Mouse (Mus musculus) lung, postnatal 25 days (tissue): ENCODE results near the gene Lpp.

Experiments used
- DNase-seq: peaks from one replicate; pipeline ENCODE4 v3.0.0; 2022; ENCODE audit warnings: low spot score

The Lpp gene

DNA sequence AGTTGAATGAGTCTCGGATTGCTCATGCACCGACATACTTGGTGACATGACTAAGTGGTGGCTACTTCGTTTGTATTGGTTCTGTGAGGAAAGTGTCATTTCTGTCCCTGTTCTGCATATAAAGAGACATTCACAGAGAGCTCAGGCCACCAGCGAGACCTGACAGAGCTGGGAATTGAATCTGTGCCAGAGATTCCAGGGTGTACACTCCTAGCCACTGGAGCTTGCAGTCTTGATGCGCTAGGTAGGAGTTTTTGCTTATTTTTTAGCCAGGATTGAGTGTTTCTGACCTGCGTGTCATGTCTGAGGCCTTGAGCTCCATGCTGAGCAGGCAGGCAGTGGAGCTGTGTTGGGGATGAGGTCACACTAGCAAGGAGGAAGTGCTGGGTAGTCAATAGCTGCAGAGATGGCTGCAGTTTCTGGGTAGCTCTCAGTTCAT is 41.8 kb downstream of the Lpp start:
- DNase-seq, result no peak

DNA sequence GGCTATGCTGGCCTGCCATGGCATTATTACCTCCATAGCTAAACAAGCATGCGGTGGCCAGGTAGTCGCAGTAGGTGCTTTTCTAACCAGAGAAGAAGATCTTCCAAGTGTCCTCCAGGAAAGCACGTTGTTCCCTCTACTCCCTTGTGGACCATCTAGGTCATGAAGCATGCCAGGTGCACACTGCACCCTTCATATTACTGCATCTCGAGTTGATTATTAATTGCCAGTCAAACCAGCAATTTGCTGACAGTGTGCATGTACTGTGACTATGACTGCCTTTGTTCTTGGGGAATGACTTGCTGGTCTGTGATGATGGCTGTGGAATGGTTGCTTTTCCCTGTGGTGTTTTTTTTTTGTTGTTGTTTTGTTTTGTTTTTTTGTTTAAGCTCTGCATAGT is 45.1 kb downstream of the Lpp start:
- DNase-seq, result no peak

DNA sequence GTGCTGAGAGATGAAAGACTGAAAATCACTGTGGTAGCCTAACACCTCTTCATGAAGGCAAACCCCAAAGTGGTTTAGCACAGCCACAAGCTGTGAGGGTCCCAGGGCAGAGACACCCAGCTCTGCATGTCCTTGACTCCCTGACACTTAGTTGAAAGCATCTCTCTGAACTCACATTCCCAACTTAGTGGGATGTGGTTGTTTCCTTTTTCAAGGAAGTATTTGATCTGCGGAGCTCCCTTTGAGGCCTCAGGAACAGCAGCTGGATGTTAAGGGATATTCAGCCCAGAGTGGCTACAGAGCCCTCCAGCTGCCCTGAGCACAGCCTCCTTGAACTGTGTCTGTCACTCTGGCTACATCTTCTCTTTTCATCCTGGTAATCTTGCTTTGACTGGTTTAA is 48.0 kb downstream of the Lpp start:
- DNase-seq, result no peak

GRCm38 (mm10) chr16:24442500-24443122 is 49.3 kb downstream of the Lpp start:
- no peak for DNase-seq

GRCm38 (mm10) chr16:24443123-24443515 is 49.8 kb downstream of the Lpp start:
- DNase-seq, result no peak

- no peak for DNase-seq
These were observed 50.2 kb downstream of the Lpp start for GRCm38 (mm10) chr16:24443555-24443954.

- no peak for DNase-seq
These were observed 51.5 kb downstream of the Lpp start for GRCm38 (mm10) chr16:24444818-24445217.

- no peak for DNase-seq
These were observed 52.2 kb downstream of the Lpp start for GRCm38 (mm10) chr16:24445473-24445872.

DNA sequence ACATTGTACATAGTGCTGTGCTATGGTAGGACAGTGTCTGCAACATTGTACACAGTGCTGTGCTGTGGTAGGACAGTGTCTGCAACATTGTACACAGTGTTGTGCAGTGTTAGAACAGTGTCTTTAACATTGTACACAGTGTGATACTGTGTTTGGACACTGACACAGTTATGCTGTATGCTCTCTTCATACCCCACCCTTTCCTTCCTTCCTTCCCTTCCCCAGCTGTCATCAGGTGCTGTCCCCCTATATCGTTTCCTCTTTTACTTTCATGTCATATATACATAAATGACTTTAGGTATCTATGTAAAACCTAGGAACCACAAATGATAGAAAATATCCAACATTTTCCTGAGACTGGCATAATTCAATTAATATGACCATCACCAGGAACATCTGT is 53.1 kb downstream of the Lpp start:
- DNase-seq, result no peak

DNA sequence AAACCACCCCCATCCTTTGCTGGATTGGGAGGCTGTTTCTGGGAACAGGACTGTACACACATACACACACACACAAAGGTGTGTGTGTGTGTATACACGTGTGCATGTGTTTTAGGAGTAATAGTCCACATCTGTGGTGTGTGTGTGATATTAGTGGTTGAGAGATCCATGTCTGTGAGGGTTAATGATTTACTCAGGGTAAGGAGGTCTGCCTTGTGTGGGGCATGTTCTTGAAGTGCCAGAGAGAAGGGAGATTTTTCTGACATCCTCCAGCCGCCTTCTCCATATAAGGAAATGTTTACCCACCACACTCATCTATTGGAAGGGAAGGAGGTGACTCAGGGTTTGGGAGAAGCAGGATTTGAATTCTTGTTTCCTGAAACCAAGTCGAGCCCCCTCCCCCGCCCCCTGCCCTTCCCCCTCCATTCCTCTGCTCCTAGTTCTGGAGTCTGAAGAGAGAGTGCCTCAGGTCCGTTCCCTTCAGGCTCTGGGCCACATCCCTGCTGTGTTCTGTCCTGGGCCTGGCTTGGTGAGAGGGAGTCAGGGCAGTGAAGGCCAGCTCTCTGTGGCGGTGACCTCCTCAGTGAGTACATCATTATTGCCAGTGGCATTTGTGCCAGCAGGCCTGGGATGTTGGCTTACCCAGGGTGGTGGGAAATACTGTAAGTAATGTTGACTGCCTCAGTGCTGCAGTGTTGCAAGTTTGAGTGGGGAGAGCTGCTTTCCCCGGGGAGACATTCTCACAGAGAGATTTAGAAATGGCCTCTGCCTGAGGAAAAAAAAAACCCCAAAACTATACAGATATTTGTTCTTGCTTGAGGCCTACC is 54.6 kb downstream of the Lpp start:
- peak; percentile 53 for DNase-seq

DNA sequence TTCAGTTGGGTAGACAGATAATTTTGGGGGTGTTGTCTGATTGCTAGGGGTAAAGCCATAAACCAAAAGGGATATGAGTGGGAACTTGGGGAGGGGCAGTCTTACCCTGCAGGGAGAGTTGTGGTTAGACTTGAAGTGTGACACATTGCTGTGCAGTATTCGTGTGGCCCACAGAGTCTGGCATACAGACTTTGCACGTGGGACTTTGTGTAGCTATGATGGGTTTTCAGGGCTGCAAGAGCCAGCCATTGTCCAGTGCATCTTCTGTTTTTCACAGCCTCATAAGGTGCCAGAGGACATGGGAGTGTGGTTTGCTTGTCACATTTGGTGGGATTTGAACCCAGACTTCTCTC is 55.2 kb downstream of the Lpp start:
- no peak for DNase-seq

DNA sequence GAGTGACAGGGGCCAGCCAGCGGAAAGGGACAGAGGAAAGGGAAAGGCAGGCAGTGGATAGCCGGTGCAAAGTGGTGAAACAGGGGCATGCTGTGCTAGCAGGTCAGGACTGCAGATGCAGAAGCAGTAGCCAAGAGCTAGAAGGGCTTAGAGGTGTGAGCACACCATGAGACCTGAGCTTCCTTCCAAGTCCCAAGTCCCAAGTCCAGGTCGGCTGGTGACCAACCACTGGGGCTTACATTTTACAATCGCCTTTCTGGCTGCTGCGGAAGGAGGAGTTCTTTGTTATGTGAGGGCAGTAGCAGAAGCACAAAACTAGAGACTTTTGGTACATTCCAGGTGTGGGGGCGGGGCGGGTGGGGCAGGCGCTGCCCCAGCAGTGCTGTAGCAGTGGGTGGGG is 56.5 kb downstream of the Lpp start:
- DNase-seq, result no peak

DNA sequence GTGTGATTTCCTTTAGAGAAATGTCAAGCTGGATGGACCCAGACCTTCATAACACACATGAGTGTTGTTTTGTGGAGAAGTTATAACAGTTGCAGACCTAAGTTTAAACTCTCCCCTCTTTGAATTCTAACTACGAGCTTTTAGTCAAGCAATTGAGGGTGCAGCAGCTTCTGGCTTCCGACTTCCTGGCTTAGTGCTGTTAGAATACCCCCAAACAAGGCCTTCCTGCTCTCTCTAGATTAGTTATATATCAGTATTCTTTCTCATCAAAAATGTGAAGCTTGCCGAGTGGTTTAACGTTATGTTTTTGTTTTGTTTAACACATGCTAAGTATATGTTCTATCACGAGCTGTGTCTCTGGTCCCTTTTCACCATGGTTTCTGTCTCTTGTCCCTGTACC is 56.9 kb downstream of the Lpp start:
- DNase-seq, result no peak

GRCm38 (mm10) chr16:24451123-24451522 is 57.8 kb downstream of the Lpp start:
- DNase-seq, result no peak

GRCm38 (mm10) chr16:24453536-24453935 is 60.2 kb downstream of the Lpp start:
- DNase-seq, result no peak

DNA sequence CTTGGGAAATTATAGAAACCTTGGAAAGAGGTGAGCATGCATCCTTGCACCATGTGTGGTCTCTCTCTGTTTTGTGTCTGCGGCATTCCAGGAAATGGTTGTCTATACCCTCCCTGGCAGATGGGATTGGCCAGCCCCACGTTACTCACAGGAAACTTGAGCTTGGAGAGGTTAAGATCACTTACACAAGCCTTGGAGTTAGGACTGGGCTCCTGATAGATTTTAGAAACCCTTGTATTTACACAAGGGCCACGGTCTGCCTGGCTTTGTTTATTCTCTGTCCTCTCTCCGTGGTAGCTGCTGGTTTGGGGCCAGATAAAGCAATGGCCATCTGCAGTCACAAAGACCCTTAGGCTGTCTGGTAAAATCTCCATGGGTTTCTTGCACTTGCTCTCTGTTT is 61.2 kb downstream of the Lpp start:
- no peak for DNase-seq

DNA sequence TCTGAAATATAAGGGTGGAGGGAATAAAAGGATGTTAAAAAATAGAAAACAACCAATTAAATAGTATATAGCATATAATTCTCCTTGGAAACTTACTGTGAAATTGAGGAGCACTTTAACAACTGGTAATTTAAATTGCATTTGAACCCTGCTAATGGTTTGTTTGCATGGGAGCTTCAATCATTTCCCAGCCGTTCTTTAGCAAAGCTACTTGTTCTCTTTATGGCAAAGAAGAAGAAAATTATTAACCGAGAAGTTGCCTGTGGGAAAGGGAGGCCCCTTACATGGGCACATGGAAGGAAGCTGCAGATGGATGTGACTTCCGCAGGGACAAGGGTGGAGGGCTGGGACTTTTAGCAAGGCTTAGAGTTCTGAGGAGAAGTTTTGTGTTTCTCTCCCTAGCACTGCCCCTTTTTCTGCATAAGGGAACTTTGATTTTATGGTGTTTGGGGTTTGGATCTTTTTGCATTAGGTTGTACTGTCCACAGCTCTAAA is 62.1 kb downstream of the Lpp start:
- DNase-seq, result no peak

DNA sequence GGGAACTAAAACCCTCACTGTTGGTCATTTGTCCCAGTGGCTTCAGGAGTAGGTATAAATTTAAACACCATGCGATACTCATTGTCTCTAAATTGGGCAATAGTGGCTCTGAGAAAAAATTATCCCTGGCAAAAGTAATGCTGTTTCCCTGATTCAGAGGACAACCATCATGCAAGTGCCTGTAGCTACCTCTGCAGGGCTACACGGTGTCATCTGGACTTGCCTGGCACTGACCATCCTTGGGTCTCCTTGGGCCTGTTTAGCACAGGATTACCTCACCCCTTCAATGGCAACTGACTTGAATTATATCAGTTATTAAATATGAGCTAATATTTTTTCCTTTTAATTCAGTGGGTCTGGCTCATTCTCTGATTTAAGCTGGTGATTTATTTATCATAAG is 70.5 kb downstream of the Lpp start:
- no peak for DNase-seq

DNA sequence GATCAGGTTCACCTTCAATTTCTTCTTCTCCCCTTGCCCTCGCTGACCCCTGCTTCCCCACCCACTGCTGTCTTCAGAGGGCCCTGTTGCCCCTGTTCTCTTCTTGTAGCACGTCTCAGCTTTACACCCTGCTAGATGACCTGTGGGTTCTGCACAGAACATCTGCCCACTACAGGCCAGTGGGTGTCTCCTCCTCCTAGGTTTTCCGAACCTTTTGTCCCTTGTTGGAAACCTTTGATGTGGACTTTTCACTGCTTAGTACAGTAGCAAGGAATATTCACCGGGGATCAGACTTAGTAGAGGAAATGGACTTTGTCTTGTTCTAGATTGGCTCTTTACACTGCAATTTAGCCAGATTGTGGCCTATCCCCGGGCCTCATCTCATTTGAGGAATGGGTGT is 71.1 kb downstream of the Lpp start:
- no peak for DNase-seq

DNA sequence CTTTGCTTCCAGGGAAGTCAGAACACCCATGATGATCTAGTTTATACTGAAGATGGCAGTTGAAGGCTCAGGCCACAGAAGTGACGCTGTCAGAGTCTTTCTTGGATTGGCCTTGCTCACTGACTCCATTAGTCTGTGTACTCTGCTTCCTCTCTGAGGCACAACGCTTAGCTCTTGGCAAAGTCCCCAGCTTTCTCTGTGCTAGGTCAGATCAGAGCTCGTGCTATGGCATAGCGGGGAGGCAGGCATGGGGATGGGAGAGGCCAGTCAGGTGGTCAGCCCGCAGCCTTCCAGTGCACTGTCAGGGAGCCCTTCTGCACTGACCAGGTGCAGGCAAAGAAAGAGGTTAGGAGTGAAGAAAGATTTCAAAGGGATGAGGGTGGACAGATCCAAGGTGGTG is 72.3 kb downstream of the Lpp start:
- no peak for DNase-seq

- DNase-seq, result no peak
These were observed 74.4 kb downstream of the Lpp start for GRCm38 (mm10) chr16:24467544-24468290.

GRCm38 (mm10) chr16:24469313-24469712 is 76.0 kb downstream of the Lpp start:
- DNase-seq, result no peak

DNA sequence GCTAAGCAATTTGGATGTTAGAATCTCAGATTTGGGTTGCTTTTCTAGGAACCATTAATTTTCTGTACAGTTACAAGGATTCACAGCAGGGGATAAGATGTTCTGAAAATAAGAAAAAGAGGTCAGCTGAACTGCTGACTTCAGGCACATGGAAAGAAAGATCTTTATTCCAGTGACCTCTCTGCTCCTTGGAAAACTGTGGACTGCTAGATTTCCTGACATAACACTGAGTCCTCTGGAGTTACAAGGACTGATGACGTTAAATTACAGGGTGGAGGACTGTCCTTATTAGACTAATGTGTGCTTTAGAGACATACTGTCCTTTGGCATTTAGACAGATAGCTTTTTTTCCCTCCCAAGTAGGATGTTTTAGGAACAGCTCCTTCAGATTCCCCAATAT is 77.3 kb downstream of the Lpp start:
- no peak for DNase-seq
